Mouse (Mus musculus): ENCODE measurements around the gene Nt5e. TPM values are rescaled to one million over a fixed set of nuclear protein-coding genes. Genes with fewer than 3 reads are reported as not detected.

Gene Nt5e
- polyA plus RNA-seq, 1 experiment from 2014 or later: 3.2 TPM

DNA sequence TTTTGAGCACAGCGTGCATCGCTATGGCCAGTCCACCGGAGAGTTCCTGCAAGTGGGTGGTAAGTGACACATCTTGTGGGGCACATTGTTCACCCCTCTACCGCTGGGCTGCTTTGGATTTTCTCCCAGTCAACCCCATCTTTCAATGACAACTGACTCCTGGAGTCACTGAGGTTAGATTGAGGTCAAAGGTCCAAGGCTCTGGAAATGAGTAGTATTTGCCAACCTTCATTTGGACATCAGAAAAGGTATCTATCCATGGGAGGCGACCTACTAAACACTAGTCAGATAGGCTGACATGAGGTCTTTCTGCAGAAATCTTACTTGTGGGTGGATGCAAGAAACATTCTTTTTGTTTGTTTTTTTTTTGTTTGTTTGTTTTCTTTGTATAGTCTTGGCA is 40.3 kb downstream of the Nt5e start:
- no peak for ATAC-seq (ENCODE audit: insufficient number of reproducible peaks, insufficient read depth, low FRiP score, low TSS enrichment)
- Histone ChIP-seq H3K4me3 (no peak overlapping the region), H3K36me3 (no peaks in the 10 kb centered on the region), H3K4me1 (no peaks in the 10 kb centered on the region), H3K27me3 (no peaks in the 10 kb centered on the region), H3K9me3 (no peaks in the 10 kb centered on the region), H3K9ac (no peak overlapping the region), H3K27ac (no peak overlapping the region), H3K4me2 (replicated peaks) (no peak overlapping the region)
- 77% methylated on average over 5 of the region's 5 CpGs for WGBS

DNA sequence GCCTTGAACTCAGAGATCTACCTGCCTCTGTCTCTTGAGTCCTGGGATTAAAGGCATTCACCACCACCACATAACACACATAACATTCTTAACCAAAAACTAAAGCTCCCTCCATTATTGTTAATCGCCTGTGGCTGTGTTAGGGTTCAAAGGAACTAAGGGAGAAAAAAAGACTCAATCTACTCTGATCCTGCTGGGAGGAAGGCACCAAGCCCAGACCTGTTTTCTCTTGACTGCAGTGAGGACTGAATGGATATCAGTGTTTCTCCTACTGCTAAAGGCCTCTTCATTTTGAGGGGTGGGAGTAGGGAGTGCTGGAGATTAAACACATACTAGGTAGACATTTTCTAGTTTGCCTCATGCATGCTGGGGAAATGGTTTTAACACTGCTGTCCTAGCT is 40.8 kb downstream of the Nt5e start:
- Histone ChIP-seq H3K27me3 (no peaks in the 10 kb centered on the region), H3K4me1 (no peaks in the 10 kb centered on the region), H3K4me3 (no peak overlapping the region), H3K4me2 (replicated peaks) (no peak overlapping the region), H3K9me3 (no peaks in the 10 kb centered on the region), H3K36me3 (no peaks in the 10 kb centered on the region), H3K9ac (no peak overlapping the region), H3K27ac (no peak overlapping the region)
- no peak for ATAC-seq (ENCODE audit: insufficient number of reproducible peaks, insufficient read depth, low FRiP score, low TSS enrichment)
- WGBS: 62% methylated on average over 1 of the region's 1 CpGs

DNA sequence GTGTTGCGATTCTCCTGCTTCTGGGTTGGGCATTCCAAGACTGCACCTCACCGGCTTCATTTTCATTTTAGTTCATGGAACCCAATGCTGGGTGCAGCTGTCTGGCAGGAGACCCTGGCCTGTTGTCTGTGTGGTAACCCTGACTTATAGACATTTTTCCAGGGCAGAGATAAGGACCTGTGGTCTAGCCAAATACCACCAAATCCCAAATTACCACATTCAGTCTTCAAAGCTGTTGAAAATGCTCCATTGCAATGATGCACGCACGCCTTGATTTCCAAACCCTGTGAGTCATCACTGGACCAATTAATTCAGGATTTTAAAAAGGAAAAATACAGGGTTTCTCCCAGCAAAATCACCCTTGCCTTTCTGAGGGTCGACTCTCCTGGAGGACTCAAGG is 41.5 kb downstream of the Nt5e start:
- no peak overlapping the region for H3K4me2 ChIP-seq (replicated peaks)
- H3K27me3 ChIP-seq: no peaks in the 10 kb centered on the region
- H3K27ac ChIP-seq: no peak overlapping the region
- ATAC-seq (ENCODE audit: insufficient number of reproducible peaks, insufficient read depth, low FRiP score, low TSS enrichment): no peak
- H3K4me3 ChIP-seq: no peak overlapping the region
- no peaks in the 10 kb centered on the region for H3K4me1 ChIP-seq
- no peaks in the 10 kb centered on the region for H3K9me3 ChIP-seq
- 90% methylated on average over 5 of the region's 5 CpGs for WGBS
- no peak overlapping the region for H3K9ac ChIP-seq
- H3K36me3 ChIP-seq: no peaks in the 10 kb centered on the region

- no peak for ATAC-seq (ENCODE audit: insufficient number of reproducible peaks, insufficient read depth, low FRiP score, low TSS enrichment)
- H3K36me3 ChIP-seq: no peaks in the 10 kb centered on the region
Observed at GRCm38 (mm10) chr9:88369666-88370065, 42.7 kb downstream of the Nt5e start.

GRCm38 (mm10) chr9:88371201-88371600 is 44.2 kb downstream of the Nt5e start:
- Histone ChIP-seq H3K27ac (no peak overlapping the region), H3K36me3 (no peaks in the 10 kb centered on the region), H3K4me1 (no peaks in the 10 kb centered on the region), H3K9me3 (no peaks in the 10 kb centered on the region), H3K9ac (no peak overlapping the region), H3K4me2 (replicated peaks) (no peak overlapping the region), H3K4me3 (no peak overlapping the region), H3K27me3 (no peaks in the 10 kb centered on the region)
- ATAC-seq (ENCODE audit: insufficient number of reproducible peaks, insufficient read depth, low FRiP score, low TSS enrichment): no peak
- WGBS: 89% methylated on average over 2 of the region's 2 CpGs

More at GRCm38 (mm10) chr9:88369666-88370065, 42.7 kb downstream of the Nt5e start:
- no peak overlapping the region for H3K27ac ChIP-seq
- no peaks in the 10 kb centered on the region for H3K4me1 ChIP-seq
- no peak overlapping the region for H3K9ac ChIP-seq
- H3K9me3 ChIP-seq: no peaks in the 10 kb centered on the region
- H3K27me3 ChIP-seq: no peaks in the 10 kb centered on the region
- no peak overlapping the region for H3K4me2 ChIP-seq (replicated peaks)
- H3K4me3 ChIP-seq: no peak overlapping the region
- 95% methylated on average over 2 of the region's 2 CpGs for WGBS

DNA sequence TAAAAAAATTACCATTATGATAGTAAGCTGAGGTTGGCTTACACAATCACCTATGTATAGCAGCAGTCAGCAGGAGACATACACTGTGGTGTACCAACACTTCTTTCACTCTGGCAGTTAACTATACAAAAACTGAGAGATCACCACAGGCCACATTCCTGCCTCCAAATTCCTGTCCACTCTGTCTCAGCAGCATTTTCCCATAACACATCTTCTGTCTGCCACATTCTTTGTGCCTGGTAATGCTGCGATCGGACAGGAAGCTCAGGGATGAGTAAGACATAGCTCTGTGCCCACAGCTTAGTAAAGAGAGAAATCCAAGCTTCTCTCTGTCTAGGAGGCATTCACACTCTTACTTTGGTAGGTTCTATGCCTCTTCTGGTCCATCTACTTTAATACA is 46.0 kb downstream of the Nt5e start:
- Histone ChIP-seq H3K4me2 (replicated peaks) (no peak overlapping the region), H3K9ac (no peak overlapping the region), H3K4me1 (no peaks in the 10 kb centered on the region), H3K4me3 (no peak overlapping the region), H3K36me3 (no peaks in the 10 kb centered on the region), H3K27ac (no peak overlapping the region), H3K9me3 (no peaks in the 10 kb centered on the region), H3K27me3 (no peaks in the 10 kb centered on the region)
- no peak for ATAC-seq (ENCODE audit: insufficient number of reproducible peaks, insufficient read depth, low FRiP score, low TSS enrichment)
- WGBS: 81% methylated on average over 2 of the region's 2 CpGs

DNA sequence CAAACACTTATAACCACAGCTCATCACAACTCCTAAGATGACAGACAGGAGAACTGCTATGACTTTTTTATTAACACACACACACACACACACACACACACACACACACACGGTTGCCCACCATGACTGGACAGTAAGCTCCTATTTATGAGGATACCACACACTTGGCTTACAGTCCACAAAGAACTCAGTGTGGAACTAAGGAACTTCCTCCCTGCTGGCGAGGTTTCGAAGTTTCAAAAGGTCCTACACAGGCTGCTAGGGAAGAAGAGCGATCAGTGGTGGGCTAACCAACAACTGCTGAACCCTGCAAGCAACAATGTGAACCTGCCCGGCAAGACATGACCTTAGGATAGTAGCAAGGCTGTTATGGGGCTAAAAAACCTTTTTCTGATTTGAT is 50.5 kb downstream of the Nt5e start:
- Histone ChIP-seq H3K36me3 (0 out of 2 replicates have a peak, but pooled peaks cover 4% of the 10 kb centered on the region), H3K9me3 (no peaks in the 10 kb centered on the region), H3K27ac (no peak overlapping the region), H3K4me1 (no peaks in the 10 kb centered on the region), H3K4me2 (replicated peaks) (no peak overlapping the region), H3K27me3 (no peaks in the 10 kb centered on the region), H3K4me3 (no peak overlapping the region), H3K9ac (no peak overlapping the region)
- 72% methylated on average over 5 of the region's 5 CpGs for WGBS
- ATAC-seq (ENCODE audit: insufficient number of reproducible peaks, insufficient read depth, low FRiP score, low TSS enrichment): no peak

- Histone ChIP-seq H3K4me3 (no peak overlapping the region), H3K9ac (no peak overlapping the region), H3K27me3 (no peaks in the 10 kb centered on the region), H3K9me3 (no peaks in the 10 kb centered on the region), H3K4me2 (replicated peaks) (no peak overlapping the region), H3K4me1 (no peaks in the 10 kb centered on the region), H3K27ac (no peak overlapping the region), H3K36me3 (peaks cover 14% of the 10 kb centered on the region; the same call in 1 of the 2 replicates)
- WGBS: 82% methylated on average over 3 of the region's 3 CpGs
- ATAC-seq (ENCODE audit: insufficient number of reproducible peaks, insufficient read depth, low FRiP score, low TSS enrichment): no peak
Observed at GRCm38 (mm10) chr9:88379057-88379456, 52.1 kb downstream of the Nt5e start.

DNA sequence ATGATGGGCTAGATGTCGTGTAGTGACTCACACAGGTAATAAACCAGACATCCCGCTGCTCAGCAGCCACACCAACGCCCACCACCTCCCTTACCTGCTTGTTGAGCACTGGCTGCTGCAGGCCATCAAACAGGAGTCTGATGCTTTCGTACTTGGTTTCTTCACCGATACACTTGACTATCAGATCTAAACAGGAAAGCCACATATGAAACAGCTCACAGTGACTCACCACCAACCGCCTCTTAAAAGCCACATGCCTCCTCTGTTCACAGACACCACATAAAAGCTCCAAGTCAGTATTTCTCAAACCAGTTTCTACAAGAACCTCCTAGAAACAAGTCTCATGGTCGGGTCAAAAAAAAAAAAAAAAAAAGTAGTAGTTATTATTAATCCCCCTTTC is 53.1 kb downstream of the Nt5e start:
- H3K4me2 ChIP-seq (replicated peaks): no peak overlapping the region
- no peak overlapping the region for H3K4me3 ChIP-seq
- H3K9me3 ChIP-seq: no peaks in the 10 kb centered on the region
- 80% methylated on average over 7 of the region's 7 CpGs for WGBS
- H3K4me1 ChIP-seq: no peaks in the 10 kb centered on the region
- H3K27me3 ChIP-seq: no peaks in the 10 kb centered on the region
- H3K9ac ChIP-seq: no peak overlapping the region
- peaks cover 17% of the 10 kb centered on the region; the same call in 1 of the 2 replicates for H3K36me3 ChIP-seq
- no peak overlapping the region for H3K27ac ChIP-seq
- no peak for ATAC-seq (ENCODE audit: insufficient number of reproducible peaks, insufficient read depth, low FRiP score, low TSS enrichment)

GRCm38 (mm10) chr9:88380542-88380941 is 53.5 kb downstream of the Nt5e start:
- ATAC-seq (ENCODE audit: insufficient number of reproducible peaks, insufficient read depth, low FRiP score, low TSS enrichment): no peak
- peaks cover 17% of the 10 kb centered on the region; the same call in 1 of the 2 replicates for H3K36me3 ChIP-seq
- H3K9ac ChIP-seq: no peak overlapping the region
- H3K4me2 ChIP-seq (replicated peaks): no peak overlapping the region
- no peaks in the 10 kb centered on the region for H3K27me3 ChIP-seq
- no peaks in the 10 kb centered on the region for H3K9me3 ChIP-seq
- WGBS: 91% methylated on average over 1 of the region's 1 CpGs
- no peaks in the 10 kb centered on the region for H3K4me1 ChIP-seq
- no peak overlapping the region for H3K4me3 ChIP-seq
- no peak overlapping the region for H3K27ac ChIP-seq

DNA sequence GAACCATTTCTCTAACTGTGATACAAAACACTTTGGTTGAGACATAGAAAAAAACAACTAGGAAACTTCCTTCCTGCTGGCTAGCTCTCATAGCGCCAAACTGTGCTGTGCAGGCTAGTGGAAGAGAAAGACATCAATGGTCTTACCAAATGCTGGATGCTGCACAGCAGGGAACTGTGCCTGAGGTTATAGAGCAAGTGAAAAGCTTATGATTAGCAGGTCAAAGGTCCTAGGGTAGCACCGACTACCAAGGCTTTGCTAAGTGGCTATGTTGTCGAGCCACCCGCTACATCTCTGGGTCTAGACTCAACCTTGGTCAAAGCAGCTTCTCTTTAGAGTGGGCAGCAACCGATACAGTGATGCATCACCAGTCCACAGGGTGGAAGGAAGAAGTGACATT is 61.8 kb downstream of the Nt5e start:
- Histone ChIP-seq H3K4me3 (no peak overlapping the region), H3K27me3 (no peaks in the 10 kb centered on the region), H3K4me2 (replicated peaks) (no peak overlapping the region), H3K4me1 (no peaks in the 10 kb centered on the region), H3K27ac (no peak overlapping the region), H3K9me3 (no peaks in the 10 kb centered on the region), H3K36me3 (peaks cover 18% of the 10 kb centered on the region), H3K9ac (no peak overlapping the region)
- WGBS: 37% methylated on average over 5 of the region's 5 CpGs
- ATAC-seq (ENCODE audit: insufficient number of reproducible peaks, insufficient read depth, low FRiP score, low TSS enrichment): no peak

DNA sequence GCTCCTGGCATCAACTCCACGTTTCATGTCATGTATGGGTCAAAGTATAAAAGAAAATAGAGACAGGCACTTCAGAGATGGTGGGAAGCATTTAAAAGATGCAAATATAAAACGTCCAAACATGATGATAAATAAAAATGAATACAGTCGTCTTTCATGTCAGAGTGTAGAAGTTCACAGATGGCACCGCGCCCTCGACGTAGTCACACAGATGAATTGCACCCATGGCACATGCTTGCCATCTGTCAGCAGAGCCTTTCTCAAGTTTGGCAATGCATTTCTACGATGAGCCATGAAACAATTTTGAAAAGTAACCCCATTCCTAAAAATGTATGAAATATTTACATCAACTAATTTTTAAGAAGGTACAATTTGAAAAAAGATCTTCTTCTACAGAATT is 67.9 kb downstream of the Nt5e start:
- H3K27ac ChIP-seq: no peak overlapping the region

GRCm38 (mm10) chr9:88398461-88398860 is 71.5 kb downstream of the Nt5e start:
- Histone ChIP-seq H3K4me2 (replicated peaks) (no peak overlapping the region), H3K9me3 (no peaks in the 10 kb centered on the region), H3K4me3 (no peak overlapping the region), H3K9ac (no peak overlapping the region), H3K27me3 (no peaks in the 10 kb centered on the region), H3K4me1 (no peaks in the 10 kb centered on the region), H3K36me3 (peaks cover 15% of the 10 kb centered on the region), H3K27ac (no peak overlapping the region)
- ATAC-seq (ENCODE audit: insufficient number of reproducible peaks, insufficient read depth, low FRiP score, low TSS enrichment): no peak
- WGBS: 84% methylated on average over 1 of the region's 1 CpGs

More for the DNA sequence above, 67.9 kb downstream of the Nt5e start:
- 88% methylated on average over 8 of the region's 8 CpGs for WGBS
- peaks cover 17% of the 10 kb centered on the region for H3K36me3 ChIP-seq
- no peaks in the 10 kb centered on the region for H3K4me1 ChIP-seq
- H3K4me2 ChIP-seq (replicated peaks): no peak overlapping the region
- ATAC-seq (ENCODE audit: insufficient number of reproducible peaks, insufficient read depth, low FRiP score, low TSS enrichment): no peak
- H3K9me3 ChIP-seq: no peaks in the 10 kb centered on the region
- H3K9ac ChIP-seq: no peak overlapping the region
- no peaks in the 10 kb centered on the region for H3K27me3 ChIP-seq
- no peak overlapping the region for H3K4me3 ChIP-seq

Data from embryonic facial prominence, embryonic 12.5 days (tissue).